Mouse (Mus musculus) heart, adult 2 months (tissue): ENCODE measurements around the gene Ostf1. TPM values are rescaled to one million over a fixed set of nuclear protein-coding genes. Genes with fewer than 3 reads are reported as not detected.

Experiments used
- DNase-seq, 2 experiments: peaks; one replicate each; pipeline ENCODE4 v3.0.0; 2021
- H3K27ac ChIP-seq: fragments of 200-600 bp; 2 replicates; pipeline ENCODE4 v1.8.1; 2022
- H3K27me3 ChIP-seq: fragments of 200-500 bp; 2 replicates; pipeline ENCODE4 v1.6.1; 2012; ENCODE audit warnings: mild to moderate bottlenecking, low read length, inconsistent platforms, mixed read lengths; ENCODE audit not compliant: control insufficient read depth, insufficient read depth
- H3K36me3 ChIP-seq: fragments of 200-500 bp; 2 replicates; pipeline ENCODE4 v1.6.1; 2012; ENCODE audit warnings: low read length, inconsistent platforms; ENCODE audit not compliant: control insufficient read depth, insufficient read depth
- H3K4me1 ChIP-seq: fragments of 200-500 bp; 2 replicates; pipeline ENCODE4 v1.6.1; 2011; ENCODE audit warnings: low read length; ENCODE audit not compliant: control insufficient read depth, insufficient read depth
- H3K4me3 ChIP-seq: fragments of 200-600 bp; 2 replicates; pipeline ENCODE4 v1.8.1; 2022
- H3K79me2 ChIP-seq: fragments of 200-500 bp; replicated peaks from 2 replicates; pipeline ENCODE4 v1.6.1; 2012; ENCODE audit warnings: mild to moderate bottlenecking, inconsistent platforms, low read length, moderate library complexity, mixed read lengths; ENCODE audit not compliant: control insufficient read depth, insufficient read depth
- H3K9ac ChIP-seq: fragments of 200-500 bp; 2 replicates; pipeline ENCODE4 v1.6.1; 2012; ENCODE audit warnings: low read depth, mild to moderate bottlenecking, control low read depth, inconsistent platforms, low read length, mixed read lengths
- CTCF ChIP-seq: fragments of 200-600 bp; IDR thresholded peaks from 2 replicates; pipeline ENCODE4 v1.8.1; 2022; ENCODE audit warnings: antibody characterized with exemption, mild to moderate bottlenecking, moderate library complexity
- EP300 ChIP-seq: fragments of 200-500 bp; IDR thresholded peaks from 2 replicates; pipeline ENCODE4 v1.6.1; 2011; ENCODE audit warnings: low read depth, low read length, control low read depth; ENCODE audit not compliant: insufficient read depth
- POLR2A ChIP-seq: fragments of 200-500 bp; IDR thresholded peaks from 2 replicates; pipeline ENCODE4 v1.6.1; 2011; ENCODE audit warnings: mild to moderate bottlenecking, low read depth, low read length, control low read depth; ENCODE audit not compliant: insufficient read depth
- WGBS: fragments of 180-500 bp; shearing (Covaris S2); methylation state at CpG from one replicate; pipeline ENCODE4 v1.1.7; 2018; 5-methylcytosine and 5-hydroxymethylcytosine counted together
- intact Hi-C: fragments of 180-260 bp; cut with DNase I; formaldehyde crosslinking; loops from one replicate; pipeline ENCODE4 v1.15.1; 2025
- polyA plus RNA-seq: library from polyadenylated mRNA; depleted of rRNA; stranded (reverse); fragments of >200 nt; gene quantifications from 2 replicates; pipeline ENCODE4 v1.2.3, GENCODE M21; 2012
- total RNA-seq, 2 experiments: library from RNA; stranded (reverse); gene quantifications; 2 replicates each; pipeline ENCODE4 v1.2.3; 2021

The Ostf1 gene
- total and polyA plus RNA-seq, 3 experiments = 29.5 to 37.6 (median 35.3) TPM

DNA sequence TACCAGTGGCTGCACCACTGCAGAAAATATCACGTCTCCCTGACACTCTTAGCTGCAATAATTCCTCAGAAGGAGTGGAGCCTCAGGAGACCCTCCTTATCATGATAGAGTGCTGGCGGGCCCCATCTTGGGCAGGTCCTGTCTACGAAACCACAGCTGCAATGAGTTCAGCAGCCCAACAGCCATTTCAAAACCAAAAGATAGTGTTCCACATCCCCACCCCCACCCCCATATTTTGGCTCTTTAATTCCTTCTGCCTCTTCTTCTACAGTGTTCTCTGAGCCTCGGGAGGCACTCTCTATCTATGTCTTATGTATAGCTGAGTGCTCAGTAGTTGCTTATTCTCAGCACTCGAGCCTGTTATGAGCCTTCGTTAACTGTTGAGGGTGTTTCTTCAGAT is 18.9 kb upstream of the Ostf1 start:
- H3K79me2 ChIP-seq = no peaks in the 10 kb centered on the region
- intact Hi-C loops = no loop called here
- 64% methylated on average over 6 of the region's 6 CpGs for WGBS
- TF ChIP-seq POLR2A (no peak), CTCF (no peak), EP300 (no peak)
- H3K36me3 ChIP-seq = no peaks in the 10 kb centered on the region
- H3K4me3 ChIP-seq = no peak overlapping the region
- no peaks in the 10 kb centered on the region for H3K27me3 ChIP-seq
- no peak for DNase-seq
- no peak overlapping the region for H3K27ac ChIP-seq
- H3K4me1 ChIP-seq = no peaks in the 10 kb centered on the region; the same call in 1 of the 2 replicates
- no peak overlapping the region for H3K9ac ChIP-seq

DNA sequence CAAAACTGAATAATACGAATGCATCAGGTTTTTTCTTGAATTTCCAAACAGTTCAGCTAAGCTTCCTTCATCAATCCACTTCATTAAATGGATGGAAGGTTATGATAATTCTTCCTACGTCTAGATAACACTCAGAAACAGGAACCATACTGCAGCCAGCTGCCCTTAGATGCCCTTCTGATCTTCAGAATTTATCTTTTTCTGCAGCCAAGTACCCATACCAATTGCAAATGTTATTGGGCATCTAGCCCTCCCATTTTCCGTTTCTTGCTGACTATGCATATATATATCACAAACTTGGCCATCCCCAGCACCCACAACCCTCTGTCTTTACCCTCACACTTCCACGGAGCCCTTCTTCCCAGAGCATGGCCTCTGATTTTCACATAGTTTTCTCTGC is 18.3 kb upstream of the Ostf1 start:
- 84% methylated on average over 4 of the region's 4 CpGs for WGBS
- DNase-seq = no peak
- Histone ChIP-seq H3K4me1 (no peaks in the 10 kb centered on the region; the same call in 1 of the 2 replicates), H3K9ac (no peak overlapping the region), H3K27ac (no peak overlapping the region), H3K79me2 (no peaks in the 10 kb centered on the region), H3K36me3 (no peaks in the 10 kb centered on the region; the same call in 1 of the 2 replicates), H3K4me3 (no peak overlapping the region), H3K27me3 (no peaks in the 10 kb centered on the region)
- TF ChIP-seq CTCF (no peak), POLR2A (no peak), EP300 (no peak)
- intact Hi-C loops = no loop called here

DNA sequence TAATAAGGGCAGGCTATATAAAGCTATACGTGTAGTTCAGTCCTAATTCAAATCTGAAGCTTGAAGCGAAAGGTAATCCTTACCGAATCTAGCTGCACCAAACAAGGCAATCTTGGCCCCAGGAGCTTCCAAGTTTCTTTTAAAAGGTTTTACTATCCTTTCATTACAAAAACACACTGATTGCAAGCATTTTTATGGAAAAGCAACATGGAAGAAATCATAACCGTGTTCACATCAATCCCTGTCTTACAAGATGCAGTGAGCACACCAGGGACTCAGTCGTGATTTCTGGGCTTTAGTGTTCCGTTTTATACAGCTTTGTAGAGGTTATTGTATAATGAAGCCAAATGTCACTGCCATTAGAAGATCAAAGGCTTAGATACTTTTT is 16.9 kb upstream of the Ostf1 start:
- intact Hi-C loops = no loop called here
- no peak overlapping the region for H3K4me3 ChIP-seq
- H3K4me1 ChIP-seq = no peaks in the 10 kb centered on the region; the same call in 1 of the 2 replicates
- peak overlapping the region; percentile 51 for H3K27ac ChIP-seq
- no peaks in the 10 kb centered on the region; the same call in 1 of the 2 replicates for H3K36me3 ChIP-seq
- WGBS = 84% methylated on average over 6 of the region's 6 CpGs
- no peak overlapping the region for H3K9ac ChIP-seq
- no peak for TF ChIP-seq POLR2A
- no peak for TF ChIP-seq EP300
- TF ChIP-seq CTCF = no peak
- DNase-seq = no peak
- no peaks in the 10 kb centered on the region for H3K79me2 ChIP-seq
- no peaks in the 10 kb centered on the region for H3K27me3 ChIP-seq

DNA sequence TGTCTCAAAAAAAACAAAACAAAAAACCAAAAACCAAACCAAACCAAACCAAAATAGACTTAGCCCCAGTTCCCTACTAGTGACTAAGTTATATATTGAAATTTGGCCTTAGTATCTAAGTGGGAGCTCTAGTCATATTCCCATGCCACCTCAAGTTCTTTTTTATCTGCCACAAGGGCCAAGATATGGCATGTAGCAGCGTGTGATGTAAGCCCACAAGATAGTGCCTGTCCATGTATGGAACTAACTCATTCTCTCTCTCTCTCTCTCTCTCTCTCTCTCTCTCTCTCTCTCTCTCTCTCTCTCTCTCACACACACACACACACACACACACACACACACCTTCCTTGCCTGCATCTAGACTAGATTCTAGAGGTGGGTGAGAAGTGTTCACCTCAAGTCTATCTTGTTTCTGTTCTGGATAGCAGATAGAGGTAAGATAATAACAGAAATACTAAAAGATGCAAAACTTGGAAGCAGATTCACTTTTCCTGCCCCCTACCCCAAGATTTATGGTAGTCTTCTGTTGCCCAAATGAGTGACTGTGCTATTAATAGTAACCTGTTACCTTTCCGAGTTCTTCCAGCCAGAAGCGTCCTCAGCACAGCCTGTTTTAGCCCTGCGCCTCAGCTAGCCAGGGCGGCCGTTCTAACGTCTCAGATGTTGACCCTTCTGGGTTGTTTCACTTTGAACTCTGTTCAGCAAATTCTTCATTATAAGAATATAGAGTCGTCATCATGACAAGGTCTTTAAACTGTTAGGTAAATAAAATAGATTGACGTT is 16.3 kb upstream of the Ostf1 start:
- no peaks in the 10 kb centered on the region; the same call in 1 of the 2 replicates for H3K4me1 ChIP-seq
- intact Hi-C loops = no loop called here
- 65% methylated on average over 9 of the region's 9 CpGs for WGBS
- peak; percentile 24; the same call in 1 of the 2 replicates for TF ChIP-seq POLR2A
- no peak for TF ChIP-seq CTCF
- no peak for TF ChIP-seq EP300
- H3K4me3 ChIP-seq = no peak overlapping the region
- DNase-seq = peak in 1 of 2 experiments; percentile 27
- H3K27ac ChIP-seq = peak overlapping the region; percentile 51
- no peaks in the 10 kb centered on the region for H3K27me3 ChIP-seq
- H3K36me3 ChIP-seq = no peaks in the 10 kb centered on the region; the same call in 1 of the 2 replicates
- H3K9ac ChIP-seq = no peak overlapping the region
- no peaks in the 10 kb centered on the region for H3K79me2 ChIP-seq

- WGBS = 64% methylated on average over 5 of the region's 5 CpGs
- intact Hi-C loops = no loop called here
- H3K79me2 ChIP-seq = no peaks in the 10 kb centered on the region
- no peak overlapping the region for H3K4me3 ChIP-seq
- H3K9ac ChIP-seq = no peak overlapping the region
- no peaks in the 10 kb centered on the region; the same call in 1 of the 2 replicates for H3K4me1 ChIP-seq
- H3K36me3 ChIP-seq = no peaks in the 10 kb centered on the region; the same call in 1 of the 2 replicates
- TF ChIP-seq EP300 (no peak), POLR2A (no peak), CTCF (no peak)
- H3K27me3 ChIP-seq = no peaks in the 10 kb centered on the region
- DNase-seq = no peak
- no peak overlapping the region for H3K27ac ChIP-seq
Observed at GRCm38 (mm10) chr19:18646853-18647420, 15.3 kb upstream of the Ostf1 start.

DNA sequence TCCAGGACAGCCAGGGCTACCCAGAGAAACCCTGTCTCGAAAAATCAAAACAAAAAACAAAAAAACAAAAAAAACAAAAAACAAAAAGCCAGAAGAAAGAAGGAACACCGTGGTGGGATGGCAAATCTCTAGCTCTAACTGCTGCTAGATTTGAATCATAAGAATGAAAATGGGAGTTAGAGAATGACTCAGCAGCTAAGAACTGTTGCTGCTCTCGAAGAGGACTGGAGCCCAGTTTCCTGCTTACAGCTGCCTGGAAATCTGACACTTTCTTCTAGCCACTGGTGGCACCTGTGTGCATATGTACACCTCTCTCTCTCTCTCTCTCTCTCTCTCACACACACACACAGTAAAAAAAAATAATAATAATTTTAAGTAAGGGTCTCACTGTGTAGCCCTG is 14.8 kb upstream of the Ostf1 start:
- WGBS = 64% methylated on average over 3 of the region's 3 CpGs
- Histone ChIP-seq H3K4me1 (no peaks in the 10 kb centered on the region; the same call in 1 of the 2 replicates), H3K27ac (no peak overlapping the region), H3K36me3 (no peaks in the 10 kb centered on the region; the same call in 1 of the 2 replicates), H3K27me3 (no peaks in the 10 kb centered on the region), H3K9ac (no peak overlapping the region), H3K4me3 (no peak overlapping the region), H3K79me2 (no peaks in the 10 kb centered on the region)
- intact Hi-C loops = no loop called here
- no peak for DNase-seq
- no peak for TF ChIP-seq CTCF
- no peak for TF ChIP-seq EP300
- no peak for TF ChIP-seq POLR2A
